Mouse (Mus musculus) stomach, postnatal 0 days (tissue): ENCODE data around the gene Cox19.

Source experiments
- CTCF ChIP-seq: IDR thresholded peaks from 2 replicates; pipeline ENCODE4 v1.5.1; 2016; ENCODE audit warnings: antibody characterized with exemption, low read depth, mild to moderate bottlenecking, moderate library complexity
- EP300 ChIP-seq: optimal IDR thresholded peaks from 2 replicates; pipeline ENCODE3; 2016; ENCODE audit warnings: antibody characterized with exemption

DNA sequence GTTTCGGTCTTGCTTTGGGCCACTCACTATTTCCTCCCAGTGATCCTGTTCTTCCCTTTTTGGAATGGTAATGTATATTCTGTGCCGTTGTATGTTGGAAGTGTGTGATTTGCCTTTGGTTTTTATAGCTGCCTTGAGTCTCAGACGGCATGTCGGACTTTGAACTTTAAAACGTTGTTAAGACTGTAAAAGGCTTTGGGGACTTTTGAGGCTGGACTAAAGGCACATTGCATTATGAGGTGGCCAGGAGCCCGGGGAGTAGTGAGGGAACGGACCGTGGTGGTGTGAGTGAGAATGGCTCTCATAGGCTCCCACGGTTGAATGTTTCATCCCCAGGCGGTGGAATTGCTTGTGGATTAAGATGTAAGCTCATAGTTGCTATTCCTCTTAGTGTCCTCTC lies 54.1 kb downstream of the Cox19 start:
- TF ChIP-seq CTCF (no peak), EP300 (no peak)
